Mouse (Mus musculus): ENCODE measurements around the gene Stard8.

DNA sequence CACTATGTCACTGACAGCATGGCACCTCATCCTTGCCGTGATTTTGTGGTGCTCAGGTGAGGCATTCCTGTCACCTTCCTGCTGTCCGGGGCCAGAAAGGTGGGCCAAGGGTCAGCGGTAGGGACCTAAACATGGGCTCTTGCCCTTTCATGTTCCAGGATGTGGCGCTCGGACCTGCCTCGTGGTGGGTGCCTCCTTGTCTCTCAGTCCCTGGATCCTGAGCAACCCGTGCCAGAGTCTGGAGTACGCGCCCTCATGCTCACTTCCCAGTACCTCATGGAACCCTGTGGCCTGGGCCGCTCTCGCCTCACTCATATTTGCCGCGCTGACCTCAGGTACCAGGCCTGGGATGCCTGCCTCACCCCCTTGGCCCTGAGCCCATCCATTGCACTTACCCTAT, 69.5 kb downstream of the Stard8 start:
- TF ChIP-seq POLR2A (IDR thresholded peaks at IDR 0.05; ENCODE audit: low read depth, low read length) (no peak), CTCF (IDR thresholded peaks at IDR 0.05; ENCODE audit: extremely low read depth, insufficient read length, insufficient replicate concordance, low read depth, low read length) (no peak)
